Mouse (Mus musculus) T-helper 17 cell (primary cell): ENCODE measurements around the gene Gm20716.

Source experiments
- in situ Hi-C, 2 experiments: fragments of 300-600 bp; cut with MboI, MseI; formaldehyde crosslinking; loops; 1 replicate in 1 of 2; 2 replicates in 1 of 2; pipeline ENCODE4 v1.15.1; 2025; ENCODE audit warnings: high pct_unique_total_duplicates in 2 of 2

Gene Gm20716

DNA sequence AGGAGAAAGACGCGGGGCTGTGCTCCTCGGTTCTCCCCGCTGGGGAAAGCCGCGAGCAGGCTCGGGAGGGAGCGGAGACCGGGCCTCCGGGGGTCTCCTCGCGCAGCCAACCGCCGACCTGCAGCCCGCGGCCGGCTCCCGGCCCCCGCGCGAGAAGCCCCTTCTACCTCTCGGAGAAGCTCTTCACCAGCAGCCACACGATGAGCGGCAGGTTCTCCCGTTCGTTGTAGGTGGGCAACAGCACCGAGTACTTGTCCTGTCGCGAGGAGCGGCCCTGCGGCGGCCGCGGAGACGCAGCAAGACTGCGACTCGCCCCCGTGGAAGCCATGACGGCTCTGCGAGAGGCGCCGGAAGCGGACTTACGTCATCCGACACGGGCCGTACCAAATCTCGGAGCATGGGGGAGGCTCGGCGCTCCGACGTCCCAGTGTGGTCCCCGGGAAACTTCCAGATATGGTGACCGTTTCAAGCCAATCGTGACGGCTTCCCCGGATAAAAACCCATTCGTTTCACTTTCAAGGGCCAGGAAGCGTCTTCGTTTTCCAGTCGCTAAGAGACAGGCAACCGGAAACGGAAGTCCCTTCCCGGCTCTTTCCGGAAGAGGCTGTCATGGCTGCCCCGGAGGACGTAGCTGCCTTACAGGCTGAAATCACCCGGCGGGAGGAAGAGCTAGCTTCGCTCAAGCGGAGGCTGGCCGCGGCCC lies at the start of gene Gm20716, which contains the start of the genes Dpm1 and Mocs3:
Gene Gm20716 (minus strand): TSS at position 339 of the 703 bp plus-strand sequence.
Gene Dpm1 (minus strand): TSS at position 566 of the 703 bp plus-strand sequence.
Gene Mocs3 (plus strand): TSS at position 597 of the 703 bp plus-strand sequence.
- in situ Hi-C loops = no loop called here

DNA sequence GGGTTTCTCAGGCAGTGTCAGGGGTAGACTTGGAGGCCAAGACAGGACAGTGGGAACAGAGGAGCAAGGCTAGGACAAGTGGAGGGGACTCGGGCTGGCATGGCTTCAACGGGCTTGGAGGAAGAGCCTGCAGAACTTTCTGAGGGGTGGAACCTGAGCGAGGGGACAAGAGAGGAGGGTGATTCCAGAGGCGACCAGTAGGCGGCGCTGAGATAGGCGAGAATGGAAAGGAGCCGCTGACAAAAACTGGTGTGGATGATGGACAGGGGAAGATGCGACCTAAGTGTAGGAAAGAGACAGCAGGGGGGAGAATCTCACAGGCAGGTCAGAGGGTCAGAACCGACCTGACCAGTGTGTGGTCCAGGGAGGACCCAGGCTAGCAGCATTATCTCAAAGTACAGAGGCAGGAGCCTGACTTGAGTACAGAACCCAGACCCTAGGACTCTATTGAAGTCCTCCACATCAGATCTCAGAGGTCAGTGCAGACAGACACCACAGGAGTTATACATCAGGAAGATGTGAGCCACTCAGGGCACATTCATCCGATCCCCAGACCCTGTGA lies 44.3 kb upstream of the Gm20716 start:
- in situ Hi-C loops = loop anchor here in 1 of 2 experiments (10.0 kb wide), 1 partner anchor 1820 kb away; no protein-coding TSS in a partner anchor

DNA sequence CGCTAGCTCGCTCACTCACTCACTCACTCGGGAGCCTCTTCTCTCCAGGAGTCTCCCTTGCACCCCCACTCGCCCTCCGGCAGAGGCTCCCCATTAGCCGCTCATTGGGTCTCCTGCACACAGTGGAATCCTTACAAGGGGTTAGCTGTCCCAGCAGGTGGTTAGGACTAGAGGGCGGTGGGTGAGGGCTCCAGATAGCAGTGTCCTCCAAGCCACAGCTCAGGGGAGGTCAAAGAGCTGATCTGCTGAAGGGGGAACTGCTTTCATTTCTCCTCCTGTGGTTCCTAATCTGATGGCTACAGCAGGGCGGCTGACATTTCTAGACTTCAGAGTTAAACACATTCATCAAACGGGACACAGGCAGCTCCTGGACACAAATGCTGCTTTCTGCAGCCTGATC lies 43.2 kb upstream of the Gm20716 start:
- in situ Hi-C loops = loop anchor here in 1 of 2 experiments (10.0 kb wide), 1 partner anchor 1819 kb away; no protein-coding TSS in a partner anchor

DNA sequence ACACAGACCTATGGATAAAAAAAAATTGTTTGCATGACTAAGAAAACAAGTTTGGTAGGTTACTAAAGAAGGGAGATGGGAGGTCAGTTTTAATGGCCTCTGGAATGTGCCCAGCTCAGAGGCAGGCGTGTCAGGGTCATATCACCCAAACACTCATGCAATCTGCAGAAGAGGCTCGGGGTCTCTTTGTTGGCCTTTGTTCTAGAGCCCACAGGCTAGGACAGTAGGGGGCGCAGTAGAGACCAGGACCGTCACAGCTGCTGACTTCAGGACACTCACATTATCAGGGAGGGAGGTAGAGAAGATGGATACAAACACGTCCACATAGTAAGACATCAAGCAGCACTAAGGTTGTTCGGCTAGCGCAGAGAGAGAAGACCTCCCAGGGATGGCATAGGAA lies 37.9 kb upstream of the Gm20716 start:
- in situ Hi-C loops = no loop called here

DNA sequence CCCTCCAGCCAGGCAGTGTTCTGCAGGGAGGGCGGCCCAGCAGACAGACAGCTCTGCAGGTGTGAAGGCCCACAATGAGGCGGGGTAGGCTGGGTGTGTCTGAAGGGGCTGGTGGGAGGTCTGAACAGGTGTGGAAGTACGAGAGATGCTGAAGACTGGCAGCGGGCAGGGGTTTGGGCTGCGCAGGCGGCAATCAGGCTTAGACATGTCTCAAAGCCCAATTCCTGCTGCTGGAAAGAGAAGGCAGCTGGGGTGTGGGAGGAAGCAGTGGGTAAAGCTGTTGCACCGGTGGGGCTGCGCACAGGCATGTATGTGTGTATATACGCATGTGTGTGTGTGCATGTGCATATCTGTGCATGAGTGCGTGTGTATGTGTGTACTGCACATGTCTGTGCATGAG lies 30.7 kb upstream of the Gm20716 start:
- in situ Hi-C loops = no loop called here

DNA sequence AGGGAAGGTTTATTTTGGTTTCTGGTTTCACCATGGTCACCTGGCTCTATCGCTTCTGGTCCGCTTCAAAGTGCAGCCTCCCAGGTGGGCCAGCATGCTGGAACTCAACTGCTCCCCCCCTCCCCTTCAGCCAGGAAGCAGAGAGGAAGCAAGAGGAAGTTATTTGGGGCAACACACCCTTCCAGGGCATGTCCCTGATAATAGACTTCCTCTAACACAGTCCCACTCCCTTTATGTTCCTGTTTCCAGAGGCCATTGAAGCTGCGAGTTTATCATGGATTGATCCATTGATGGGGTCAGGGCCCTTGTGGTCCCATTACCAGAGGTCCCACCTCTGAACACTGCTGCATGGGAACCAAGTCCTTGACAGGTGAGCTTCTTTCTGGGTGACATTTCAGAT lies 30.0 kb upstream of the Gm20716 start:
- in situ Hi-C loops = no loop called here

DNA sequence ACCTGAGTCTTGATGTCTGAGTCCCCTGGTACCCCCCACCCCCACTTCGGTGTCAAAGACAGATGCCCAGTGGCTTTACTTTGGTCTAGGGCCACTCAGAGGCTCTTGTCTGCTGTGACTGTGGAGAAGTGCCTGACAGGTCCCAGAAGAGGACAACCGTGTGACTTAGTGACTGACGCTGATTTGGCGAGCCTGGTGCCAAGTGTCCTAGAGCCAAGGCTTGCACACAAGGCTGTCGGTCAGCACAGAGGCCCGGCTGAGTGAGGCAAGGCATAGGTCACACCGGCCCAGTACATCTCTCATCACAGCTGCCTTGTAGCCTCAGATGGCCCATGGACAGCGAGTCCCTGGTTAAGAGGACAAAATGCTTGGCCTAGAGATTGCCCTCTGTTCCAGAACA lies 28.9 kb upstream of the Gm20716 start:
- in situ Hi-C loops = loop anchor here (5.0 to 10.0 kb wide), 3 partner anchors 178 to 1256 kb away; no protein-coding TSS in a partner anchor

DNA sequence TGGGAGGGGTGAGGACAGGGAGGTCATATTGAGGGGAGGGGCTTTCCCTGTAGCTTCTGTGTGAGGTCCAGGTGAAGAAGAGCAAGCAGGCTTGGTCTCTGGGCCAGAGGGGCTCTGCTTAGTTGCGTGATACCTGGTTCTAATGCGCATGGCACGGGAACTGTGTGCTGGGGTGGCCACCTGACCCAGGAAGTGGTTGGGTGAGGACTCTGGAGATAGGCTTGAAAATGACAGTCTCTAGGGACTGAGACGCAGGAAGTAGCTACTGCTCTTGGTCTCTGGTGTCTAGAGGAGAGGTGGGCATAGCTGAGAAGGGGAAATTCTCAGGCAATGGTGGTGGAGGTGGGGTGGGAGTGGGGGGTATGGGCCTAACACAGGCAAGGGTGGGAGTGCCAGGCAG lies 27.0 kb upstream of the Gm20716 start:
- in situ Hi-C loops = loop anchor here (5.0 to 10.0 kb wide), 3 partner anchors 180 to 1258 kb away; no protein-coding TSS in a partner anchor

DNA sequence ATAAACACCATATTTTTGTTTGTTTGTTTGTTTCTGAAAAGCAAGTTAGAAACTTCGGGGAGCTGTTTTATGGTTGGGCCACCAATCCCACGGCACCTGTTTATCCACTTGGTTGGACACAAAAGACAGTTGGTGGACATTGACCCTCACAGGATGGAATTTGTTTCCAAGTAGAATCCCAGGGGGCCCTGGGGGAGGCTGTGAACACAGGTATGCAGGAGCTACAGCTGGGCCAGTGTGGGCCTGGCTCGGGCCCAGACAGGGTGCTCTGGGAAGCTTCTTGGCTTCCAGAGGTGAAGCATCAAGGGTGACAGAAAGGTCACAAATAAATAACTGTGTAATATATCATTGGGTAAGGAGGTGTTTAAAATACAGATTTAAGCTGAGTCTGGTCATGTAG lies 26.3 kb upstream of the Gm20716 start:
- in situ Hi-C loops = loop anchor here (5.0 to 10.0 kb wide), 3 partner anchors 181 to 1258 kb away; no protein-coding TSS in a partner anchor

DNA sequence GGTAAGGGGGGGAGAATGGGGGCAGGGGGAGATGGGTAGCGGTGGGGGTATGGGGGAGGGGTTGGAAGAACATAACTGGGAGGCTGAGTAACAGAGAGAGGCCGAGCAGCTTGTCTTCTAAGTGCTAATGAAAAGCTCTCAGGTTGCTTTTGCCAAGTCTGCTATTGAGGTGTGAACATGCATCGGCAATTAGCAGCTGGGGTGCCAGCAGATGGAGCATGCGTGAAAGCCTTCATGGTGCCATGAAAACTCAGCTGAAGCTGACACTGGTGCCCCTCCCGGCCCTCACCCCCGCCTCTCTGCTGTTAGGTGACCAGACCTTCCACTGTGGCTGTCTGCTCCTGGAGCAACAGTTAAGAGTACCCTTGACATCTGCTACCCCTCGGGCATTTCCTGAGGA lies 23.7 kb upstream of the Gm20716 start:
- in situ Hi-C loops = loop anchor here (5.0 to 10.0 kb wide), 3 partner anchors 188 to 1261 kb away; no protein-coding TSS in a partner anchor

DNA sequence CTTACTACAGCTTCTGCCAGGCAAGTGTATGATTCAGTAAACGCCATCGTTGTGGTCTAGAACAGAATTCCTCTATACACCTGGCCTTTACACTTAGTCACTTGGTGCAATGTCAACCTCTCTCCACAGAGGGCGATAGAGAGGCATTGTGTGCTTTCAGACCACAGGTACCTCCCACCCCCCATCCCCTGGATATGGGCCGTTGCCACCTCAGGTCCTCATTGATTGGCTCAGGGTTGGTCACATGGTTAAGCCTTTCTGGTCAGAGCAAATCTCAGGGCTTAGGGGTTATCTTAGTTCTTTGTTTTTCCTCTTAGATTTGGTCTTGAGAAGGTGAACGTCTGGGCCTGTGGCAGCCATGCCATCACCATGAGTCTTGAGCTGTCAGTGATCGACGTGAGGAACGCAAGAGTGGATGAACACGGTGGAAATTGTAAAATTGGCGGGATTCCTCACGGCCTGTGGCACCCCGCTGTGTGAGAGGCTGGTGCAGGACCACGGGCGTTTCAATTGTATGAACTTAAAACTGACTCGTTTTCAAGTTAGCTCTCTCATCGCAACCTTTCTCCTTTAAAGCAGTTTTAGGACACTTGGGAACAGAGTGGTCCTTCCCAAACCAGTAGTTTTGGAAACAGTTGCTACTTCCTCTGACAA lies 22.6 kb upstream of the Gm20716 start:
- in situ Hi-C loops = loop anchor here (5.0 to 10.0 kb wide), 3 partner anchors 190 to 1262 kb away; no protein-coding TSS in a partner anchor

DNA sequence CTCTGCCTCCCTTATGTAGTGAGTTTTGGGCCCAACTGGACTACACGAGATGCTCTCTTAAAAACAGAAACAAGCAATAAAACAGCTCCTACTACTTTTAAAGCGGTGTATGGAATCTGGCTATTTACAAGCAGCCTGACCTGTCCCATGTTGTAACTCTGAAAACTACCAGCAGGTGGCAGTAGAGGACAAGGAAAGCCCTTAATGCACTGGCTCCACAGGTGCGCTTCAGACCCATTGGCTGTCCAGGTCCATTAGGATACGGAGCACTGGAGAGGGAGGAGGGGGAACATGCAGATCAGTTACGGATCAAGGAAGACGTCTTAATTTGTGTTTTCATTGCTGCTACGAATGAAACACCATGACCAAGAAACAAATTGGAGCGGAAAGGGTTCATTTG lies 20.1 kb upstream of the Gm20716 start:
- in situ Hi-C loops = loop anchor here (5.0 to 10.0 kb wide), 3 partner anchors 192 to 1265 kb away; no protein-coding TSS in a partner anchor

DNA sequence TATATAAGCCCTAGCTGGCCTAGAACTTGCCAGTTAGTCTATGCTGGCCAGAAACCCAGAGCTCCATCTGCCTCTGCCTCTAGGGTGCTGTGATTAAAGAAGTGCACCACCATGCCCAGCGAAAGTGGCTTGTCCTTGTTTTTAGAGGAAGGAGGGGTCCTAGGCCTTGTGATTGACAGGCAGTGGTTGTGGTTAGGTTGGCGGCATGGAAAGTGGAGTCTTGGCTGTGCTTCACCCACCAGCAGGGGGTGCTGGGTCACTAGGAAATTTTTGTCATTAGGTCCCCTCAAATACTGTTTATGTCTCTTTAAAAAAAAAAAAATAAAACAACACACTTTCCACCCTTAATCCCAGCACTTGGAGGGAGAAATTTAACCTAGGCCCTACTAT lies 18.7 kb upstream of the Gm20716 start:
- in situ Hi-C loops = no loop called here

DNA sequence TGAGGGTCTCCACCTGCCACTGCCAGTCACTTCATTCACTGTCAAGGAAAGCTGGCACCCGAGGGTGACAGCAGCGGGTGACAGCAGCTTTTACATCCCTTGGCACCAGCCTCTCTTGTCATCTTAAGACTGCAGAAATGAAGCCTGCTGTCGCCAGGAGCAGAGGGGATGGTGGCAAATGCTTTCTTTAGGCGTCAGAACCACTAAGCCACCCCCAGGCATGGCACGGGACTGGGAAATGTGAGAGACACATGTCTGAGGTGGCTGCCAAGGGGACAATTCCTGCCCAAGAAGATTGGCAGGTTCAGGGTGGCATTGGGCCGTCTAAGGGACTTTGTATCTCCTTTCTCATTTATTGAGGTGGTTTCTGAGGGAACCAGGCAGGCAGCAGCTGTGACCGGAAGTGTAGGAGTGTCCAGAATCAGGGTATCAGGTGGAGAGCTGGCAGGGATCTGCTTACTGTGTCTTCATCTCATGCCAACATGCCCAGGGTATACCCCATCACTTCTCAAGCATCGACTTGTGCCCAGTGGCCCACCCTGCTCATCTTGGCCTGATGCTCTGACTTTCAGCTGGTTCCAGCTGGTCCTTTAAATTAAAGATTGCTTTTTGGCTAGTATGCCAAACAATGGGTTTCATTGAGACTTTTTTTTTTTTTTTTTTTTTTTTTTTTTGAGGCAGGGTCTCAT lies 18.1 kb upstream of the Gm20716 start:
- in situ Hi-C loops = no loop called here

DNA sequence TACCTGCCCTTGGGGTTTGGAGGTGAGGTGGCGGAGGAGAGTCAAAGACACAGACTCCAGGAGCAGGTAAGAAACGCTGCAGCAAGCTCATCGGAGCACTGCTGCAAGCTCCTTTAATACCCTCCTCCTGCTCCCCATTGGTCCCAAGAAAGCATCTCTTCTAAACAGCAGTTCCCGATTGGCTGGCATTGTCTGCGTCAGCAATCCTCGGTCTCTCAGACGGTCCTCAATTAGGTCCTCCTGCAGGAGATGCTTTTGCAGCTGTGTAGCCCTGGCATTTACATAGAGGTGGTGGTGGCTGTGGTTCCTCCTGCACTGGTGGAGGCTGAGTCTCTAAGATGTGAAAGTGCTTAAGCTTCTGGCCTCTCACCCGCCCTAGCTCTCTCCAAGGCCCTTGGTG lies 15.4 kb upstream of the Gm20716 start:
- in situ Hi-C loops = no loop called here

DNA sequence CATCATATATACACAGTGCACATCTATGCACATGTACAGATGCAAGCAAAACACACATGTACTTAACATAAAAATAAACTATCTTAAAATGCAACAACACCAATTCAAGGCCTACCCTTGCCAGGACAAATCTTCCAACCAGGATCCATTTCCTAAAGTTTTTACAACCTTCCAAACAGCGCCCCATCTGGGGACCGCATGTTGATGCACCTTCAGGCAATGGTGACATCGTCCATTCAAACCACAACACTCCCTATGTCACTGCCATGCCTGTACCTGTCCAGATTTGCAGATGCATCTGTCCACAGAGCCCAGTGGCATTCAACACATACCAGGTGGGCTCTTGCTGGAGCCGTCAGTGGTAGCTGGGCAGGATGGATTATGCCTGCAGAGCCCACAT lies 13.1 kb upstream of the Gm20716 start:
- in situ Hi-C loops = no loop called here

DNA sequence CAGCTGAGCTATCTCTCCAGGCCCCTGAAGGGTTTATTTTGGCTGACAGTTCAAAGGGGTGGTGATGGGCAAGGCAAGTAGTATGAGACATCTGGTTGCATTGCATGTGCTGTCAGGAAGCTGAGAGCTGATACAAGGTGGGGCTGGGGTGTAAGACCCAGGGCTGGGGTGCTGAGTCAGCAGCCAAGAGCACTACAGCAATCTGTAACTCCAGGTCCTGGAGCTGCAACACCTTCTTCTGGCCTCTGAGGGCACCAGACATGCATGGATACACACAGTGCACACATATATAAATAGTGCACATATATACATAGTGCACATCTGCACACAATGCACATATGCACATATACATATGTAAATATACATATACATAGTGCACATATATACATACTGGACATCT lies 12.7 kb upstream of the Gm20716 start:
- in situ Hi-C loops = no loop called here

DNA sequence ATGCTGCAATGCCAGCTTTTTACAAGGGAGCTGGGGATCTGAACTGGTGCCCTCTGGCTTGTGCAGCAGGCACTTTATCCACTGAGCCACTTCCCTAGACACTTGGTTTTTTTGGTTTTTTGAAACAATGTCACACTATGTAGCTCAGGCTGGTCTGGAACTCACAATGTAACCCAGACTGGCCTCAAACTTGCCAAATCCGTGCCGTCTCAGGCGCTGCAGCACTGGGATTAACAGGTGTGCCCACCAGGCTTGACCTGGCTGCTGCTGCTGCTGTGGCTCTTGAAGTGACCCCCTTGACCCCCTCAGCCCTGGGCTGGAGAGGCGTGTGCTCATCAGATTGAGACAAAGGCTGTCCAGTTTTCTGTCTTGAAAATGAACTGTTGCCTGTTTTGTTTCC lies 8.2 kb upstream of the Gm20716 start:
- in situ Hi-C loops = no loop called here

DNA sequence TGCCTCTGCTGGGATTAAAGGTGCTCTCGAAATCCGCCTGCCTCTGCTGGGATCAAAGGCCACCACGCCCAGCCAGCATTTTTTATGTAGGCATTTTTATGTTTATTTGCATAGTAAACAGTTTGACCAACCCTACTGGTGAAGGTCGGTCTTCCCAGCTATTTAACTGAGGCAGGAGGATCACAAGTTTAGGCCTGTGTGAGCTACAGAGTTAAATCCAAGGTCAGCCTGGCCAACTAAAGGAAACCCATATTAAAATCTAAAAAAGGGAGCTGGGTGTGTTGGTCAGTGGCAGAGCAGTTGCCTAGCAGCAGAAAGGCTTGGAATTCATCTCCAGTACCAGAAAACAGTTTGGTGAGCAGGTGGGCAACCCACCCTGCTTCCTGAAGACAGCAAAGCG lies 3.1 kb upstream of the Gm20716 start:
- in situ Hi-C loops = no loop called here

DNA sequence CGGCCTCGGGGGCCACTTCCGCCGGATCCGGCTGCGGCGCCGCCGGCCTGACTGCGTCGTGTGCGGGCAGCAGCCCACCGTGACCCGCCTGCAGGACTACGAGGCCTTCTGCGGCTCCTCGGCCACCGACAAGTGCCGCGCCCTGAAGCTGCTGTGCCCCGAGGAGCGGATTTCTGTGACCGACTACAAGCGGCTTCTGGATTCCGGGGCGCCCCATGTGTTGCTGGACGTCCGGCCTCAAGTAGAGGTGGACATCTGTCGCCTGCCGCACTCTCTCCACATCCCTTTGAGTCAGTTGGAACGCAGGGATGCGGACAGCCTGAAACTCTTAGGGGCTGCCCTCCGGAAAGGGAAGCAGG lies 1.3 kb upstream of the Gm20716 start:
- in situ Hi-C loops = no loop called here

DNA sequence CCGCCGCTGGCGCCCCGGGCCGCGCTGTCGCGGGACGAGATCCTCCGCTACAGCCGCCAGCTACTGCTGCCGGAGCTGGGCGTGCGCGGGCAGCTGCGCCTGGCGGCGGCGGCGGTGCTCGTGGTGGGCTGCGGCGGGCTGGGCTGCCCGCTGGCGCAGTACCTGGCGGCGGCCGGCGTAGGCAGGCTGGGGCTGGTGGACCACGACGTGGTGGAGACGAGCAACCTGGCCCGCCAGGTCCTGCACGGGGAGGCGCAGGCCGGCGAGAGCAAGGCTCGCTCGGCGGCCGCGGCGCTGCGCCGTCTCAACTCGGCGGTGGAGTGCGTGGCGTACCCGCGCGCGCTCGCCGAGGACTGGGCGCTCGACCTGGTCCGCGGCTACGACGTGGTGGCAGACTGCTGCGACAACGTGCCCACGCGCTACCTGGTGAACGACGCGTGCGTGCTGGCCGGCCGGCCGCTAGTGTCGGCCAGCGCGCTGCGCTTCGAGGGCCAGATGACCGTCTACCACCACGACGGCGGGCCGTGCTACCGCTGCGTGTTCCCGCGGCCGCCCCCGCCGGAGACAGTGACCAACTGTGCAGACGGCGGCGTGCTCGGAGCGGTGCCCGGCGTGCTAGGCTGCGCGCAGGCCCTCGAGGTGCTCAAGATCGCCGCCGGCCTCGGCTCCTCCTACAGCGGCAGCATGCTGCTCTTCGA lies 758 bp upstream of the Gm20716 start:
- in situ Hi-C loops = no loop called here
